Mouse (Mus musculus) neural tube, embryonic 12.5 days (tissue): ENCODE results near the gene Dvl2. TPM values are rescaled to one million over a fixed set of nuclear protein-coding genes. Genes with fewer than 3 reads are reported as not detected.
A peak's percentile ranks its signal among the peaks of the same experiment; 100 is the strongest.

Experiments used
- ATAC-seq: fragments of 200-750 bp; cut with Nextera tagmentation; 2 replicates; pipeline ENCODE4 v1.8.0; 2017; ENCODE audit warnings: low read depth, mild to moderate bottlenecking, moderate TSS enrichment, moderate library complexity; ENCODE audit not compliant: low FRiP score
- H3K27ac ChIP-seq: fragments of 300-500 bp; sonication (generic); 2 replicates; pipeline ENCODE4 v1.5.1; 2016
- H3K27me3 ChIP-seq: fragments of 300-500 bp; sonication (generic); replicated peaks from 2 replicates; pipeline ENCODE4 v1.6.1; 2016; ENCODE audit warnings: mild to moderate bottlenecking
- H3K36me3 ChIP-seq: fragments of 300-500 bp; sonication (generic); 2 replicates; pipeline ENCODE4 v1.6.1; 2016; ENCODE audit warnings: mild to moderate bottlenecking
- H3K4me1 ChIP-seq: fragments of 300-500 bp; sonication (generic); 2 replicates; pipeline ENCODE4 v1.6.1; 2016
- H3K4me2 ChIP-seq: fragments of 300-500 bp; sonication (generic); replicated peaks from 2 replicates; pipeline ENCODE4 v1.6.1; 2016; ENCODE audit warnings: mild to moderate bottlenecking
- H3K4me3 ChIP-seq: fragments of 300-500 bp; sonication (generic); 2 replicates; pipeline ENCODE4 v1.5.1; 2016
- H3K9ac ChIP-seq: fragments of 300-500 bp; sonication (generic); 2 replicates; pipeline ENCODE4 v1.6.1; 2016; ENCODE audit warnings: mild to moderate bottlenecking
- H3K9me3 ChIP-seq: fragments of 300-500 bp; sonication (generic); 2 replicates; pipeline ENCODE4 v1.6.1; 2016; ENCODE audit warnings: mild to moderate bottlenecking
- WGBS: fragments of 180-500 bp; shearing (Covaris S2); methylation state at CpG from one replicate; pipeline ENCODE4 v1.1.7; 2016; 5-methylcytosine and 5-hydroxymethylcytosine counted together
- polyA plus RNA-seq: library from polyadenylated mRNA; unstranded; fragments of >200 nt; fragmentation: Nextera tagmentation; extraction: Ambion mirVana; gene quantifications from 2 replicates; pipeline ENCODE4 v1.2.1, GENCODE M21; 2016

The Dvl2 gene
- polyA plus RNA-seq, 1 experiment from 2014 or later: 39.0 TPM

DNA sequence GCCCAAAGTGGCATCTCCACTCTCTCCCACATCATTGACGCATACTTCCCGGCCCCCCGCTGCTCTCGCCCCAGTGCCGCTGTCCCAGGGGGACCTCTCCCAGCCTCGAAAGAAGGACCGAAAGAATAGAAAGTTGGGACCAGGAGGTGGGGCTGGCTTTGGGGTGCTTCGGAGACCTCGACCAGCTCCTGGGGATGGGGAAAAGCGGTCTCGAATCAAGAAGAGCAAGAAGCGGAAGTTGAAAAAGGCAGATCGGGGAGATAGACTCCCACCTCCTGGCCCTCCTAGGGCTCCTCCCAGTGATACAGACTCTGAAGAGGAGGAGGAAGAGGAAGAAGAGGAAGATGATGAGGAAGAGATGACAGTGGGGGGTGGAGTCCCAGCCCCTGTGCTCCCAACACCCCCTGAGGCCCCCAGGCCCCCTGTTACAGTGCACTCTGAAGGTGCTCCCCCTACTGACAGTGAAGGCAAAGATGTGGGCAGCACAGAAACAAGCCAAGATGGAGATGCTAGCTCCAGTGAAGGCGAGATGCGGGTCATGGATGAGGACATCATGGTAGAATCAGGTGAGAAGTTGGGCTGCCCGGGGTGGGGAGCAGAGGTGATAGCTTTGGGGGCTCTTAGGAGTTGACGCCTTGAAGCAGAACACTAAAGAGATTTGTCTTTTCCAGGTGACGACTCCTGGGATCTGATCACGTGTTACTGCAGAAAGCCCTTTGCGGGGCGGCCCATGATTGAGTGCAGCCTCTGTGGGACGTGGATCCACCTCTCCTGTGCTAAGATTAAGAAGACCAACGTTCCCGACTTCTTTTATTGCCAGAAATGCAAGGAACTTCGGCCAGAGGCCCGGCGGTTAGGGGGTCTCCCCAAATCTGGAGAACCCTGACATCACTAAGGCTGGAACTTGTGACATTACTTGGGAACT is 1.6 kb upstream of the Dvl2 start:
- H3K9ac ChIP-seq: no peak overlapping the region
- H3K36me3 ChIP-seq: peaks cover 31% of the 10 kb centered on the region
- no peaks in the 10 kb centered on the region for H3K27me3 ChIP-seq
- H3K27ac ChIP-seq: no peak overlapping the region
- peaks cover 47% of the 10 kb centered on the region for H3K4me1 ChIP-seq
- no peaks in the 10 kb centered on the region for H3K9me3 ChIP-seq
- 94% methylated on average over 27 of the region's 27 CpGs for WGBS
- H3K4me2 ChIP-seq: no peak overlapping the region
- no peak for ATAC-seq
- no peak overlapping the region for H3K4me3 ChIP-seq

DNA sequence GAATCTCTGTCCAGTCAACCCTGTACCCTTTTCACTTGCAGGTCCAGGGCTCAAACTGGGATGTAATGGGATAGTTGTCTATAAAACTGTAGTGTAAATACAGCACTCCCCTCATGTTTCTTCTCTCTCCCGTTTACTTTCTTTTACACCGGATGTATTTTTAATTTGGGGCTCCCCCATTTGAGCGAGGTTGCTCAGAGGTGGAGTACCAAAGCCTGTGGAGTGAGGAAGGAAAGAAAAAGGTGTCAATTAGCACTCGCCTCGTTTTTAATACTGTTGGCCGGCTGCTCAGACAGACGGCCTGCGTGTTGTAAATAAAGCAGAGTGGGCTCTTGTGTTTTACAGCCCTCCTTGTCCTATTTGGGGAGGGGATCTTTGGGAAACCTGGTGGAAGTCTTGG is 729 bp upstream of the Dvl2 start:
- Histone ChIP-seq H3K4me3 (no peak overlapping the region), H3K4me2 (0 out of 2 replicates have a peak overlapping the region, but pooled peaks have one; percentile 90), H3K4me1 (peaks cover 39% of the 10 kb centered on the region), H3K27me3 (no peaks in the 10 kb centered on the region), H3K9me3 (no peaks in the 10 kb centered on the region), H3K36me3 (peaks cover 24% of the 10 kb centered on the region), H3K9ac (no peak overlapping the region), H3K27ac (no peak overlapping the region)
- ATAC-seq: no peak
- WGBS: 71% methylated on average over 8 of the region's 8 CpGs

DNA sequence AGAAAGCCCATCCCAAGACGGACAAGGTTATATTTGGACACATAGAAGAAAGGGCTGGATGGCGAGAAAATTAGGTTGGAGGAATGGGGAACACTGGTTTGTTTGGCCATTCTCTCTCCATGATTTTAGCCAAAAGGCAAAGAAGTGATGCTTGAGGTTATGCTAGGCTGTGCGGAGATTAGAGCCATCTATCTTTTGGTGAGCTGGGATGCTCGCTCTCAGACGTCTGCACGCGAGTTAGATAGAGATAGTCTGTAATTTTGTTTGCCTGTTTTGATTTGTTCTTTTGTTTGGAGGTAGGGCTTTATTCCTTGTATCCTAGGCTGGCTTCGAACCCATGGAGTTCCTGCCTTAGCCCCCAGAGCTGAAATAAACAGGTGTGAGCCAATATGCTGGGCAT is 764 bp downstream of the Dvl2 start:
- Histone ChIP-seq H3K27me3 (no peaks in the 10 kb centered on the region), H3K4me3 (peak overlapping the region; percentile 78), H3K4me1 (peaks cover 37% of the 10 kb centered on the region), H3K36me3 (peaks cover 38% of the 10 kb centered on the region), H3K9me3 (no peaks in the 10 kb centered on the region), H3K4me2 (peak overlapping the region; percentile 90), H3K27ac (no peak overlapping the region), H3K9ac (peak overlapping the region; percentile 85)
- ATAC-seq: no peak
- WGBS: 15% methylated on average over 8 of the region's 8 CpGs

DNA sequence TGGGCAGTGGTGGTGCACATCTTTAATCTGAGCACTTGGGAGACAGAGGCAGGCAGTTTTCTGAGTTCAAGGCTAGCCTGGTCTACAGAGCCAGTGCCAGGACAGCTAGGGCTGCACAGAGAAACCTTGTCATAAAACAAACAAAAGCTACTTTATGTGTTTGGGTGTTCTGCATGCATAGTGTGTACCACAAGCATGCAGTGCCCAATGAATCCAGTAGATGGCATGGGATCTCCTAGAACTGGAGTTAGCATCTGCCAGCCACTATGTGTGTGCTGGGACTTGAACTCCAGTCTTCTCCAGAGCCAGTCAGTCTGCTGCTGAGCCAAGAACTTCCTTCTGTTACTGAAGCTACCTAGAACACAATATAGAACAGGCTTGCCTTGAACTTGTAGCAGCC is 1.5 kb downstream of the Dvl2 start:
- Histone ChIP-seq H3K27ac (no peak overlapping the region), H3K4me1 (peaks cover 37% of the 10 kb centered on the region), H3K4me3 (peak overlapping the region; percentile 78; the same call in 1 of the 2 replicates), H3K36me3 (peaks cover 45% of the 10 kb centered on the region), H3K4me2 (peak overlapping the region; percentile 90), H3K9me3 (no peaks in the 10 kb centered on the region), H3K27me3 (no peaks in the 10 kb centered on the region), H3K9ac (no peak overlapping the region)
- no peak for ATAC-seq

DNA sequence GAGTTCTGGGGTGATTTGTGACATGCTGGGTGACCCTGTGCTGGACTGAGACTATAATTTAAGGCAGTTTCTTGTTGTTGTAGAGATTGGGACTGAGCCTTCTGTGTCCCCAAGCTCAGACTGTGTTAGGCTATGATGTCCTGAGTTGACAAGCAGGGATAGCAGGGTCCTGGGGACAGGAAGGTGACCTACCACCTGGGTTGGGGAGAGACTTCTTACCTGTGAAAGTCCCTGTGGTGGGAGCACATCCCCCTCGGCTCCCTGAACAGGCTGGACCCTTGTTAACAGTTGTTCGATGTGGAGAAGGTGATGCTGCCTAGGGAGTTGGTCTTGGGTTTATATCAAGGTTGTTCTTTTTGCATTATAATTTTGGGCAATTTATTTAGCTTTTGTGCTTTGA is 2.1 kb downstream of the Dvl2 start:
- no peak overlapping the region for H3K27ac ChIP-seq
- peak overlapping the region; percentile 90 for H3K4me2 ChIP-seq
- H3K27me3 ChIP-seq: no peaks in the 10 kb centered on the region
- peaks cover 34% of the 10 kb centered on the region for H3K4me1 ChIP-seq
- WGBS: 93% methylated on average over 2 of the region's 2 CpGs
- peaks cover 51% of the 10 kb centered on the region for H3K36me3 ChIP-seq
- no peak overlapping the region for H3K9ac ChIP-seq
- peak overlapping the region; percentile 78; the same call in 1 of the 2 replicates for H3K4me3 ChIP-seq
- ATAC-seq: no peak
- no peaks in the 10 kb centered on the region for H3K9me3 ChIP-seq

DNA sequence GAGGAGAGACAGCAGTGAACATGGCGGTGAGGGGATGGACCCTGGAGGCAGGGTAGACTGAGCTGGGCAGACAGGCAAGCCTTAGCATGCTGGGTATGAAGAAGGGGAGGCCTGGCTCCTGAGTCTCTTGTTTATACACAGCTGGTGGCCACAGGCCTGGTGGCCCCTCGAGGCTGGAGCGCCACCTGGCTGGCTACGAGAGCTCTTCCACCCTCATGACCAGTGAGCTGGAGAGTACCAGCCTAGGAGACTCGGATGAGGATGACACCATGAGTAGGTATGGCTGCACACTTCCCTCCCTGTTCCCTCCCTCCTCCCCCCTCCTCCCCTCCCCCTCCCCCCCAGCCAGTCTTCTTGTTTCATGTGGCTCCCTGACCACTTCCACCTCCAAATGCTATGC is 5.1 kb downstream of the Dvl2 start:
- H3K27ac ChIP-seq: no peak overlapping the region
- ATAC-seq: no peak
- peaks cover 27% of the 10 kb centered on the region for H3K4me1 ChIP-seq
- H3K27me3 ChIP-seq: no peaks in the 10 kb centered on the region
- H3K36me3 ChIP-seq: peaks cover 59% of the 10 kb centered on the region
- no peak overlapping the region for H3K4me2 ChIP-seq
- H3K9ac ChIP-seq: no peak overlapping the region
- H3K4me3 ChIP-seq: no peak overlapping the region
- no peaks in the 10 kb centered on the region for H3K9me3 ChIP-seq
- 49% methylated on average over 5 of the region's 5 CpGs for WGBS

DNA sequence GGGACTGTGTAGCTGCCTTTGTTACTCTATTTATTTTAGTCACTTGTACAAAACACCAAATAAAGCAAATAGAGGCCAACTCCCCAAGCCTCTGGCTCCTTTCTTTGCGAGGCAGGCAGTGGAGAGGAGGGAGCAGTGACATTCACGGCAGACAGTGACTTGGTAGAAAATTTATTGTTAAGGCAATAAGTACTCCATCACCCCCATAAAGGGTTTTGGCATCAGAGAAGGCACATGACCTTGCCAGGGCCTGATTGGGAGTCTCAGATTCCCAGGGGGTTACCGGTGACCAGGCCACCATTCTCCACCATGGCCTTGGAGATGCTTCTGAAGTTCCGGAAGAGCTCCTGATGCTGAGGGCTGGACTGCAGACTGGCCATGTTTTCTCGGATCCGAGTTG is 9.6 kb downstream of the Dvl2 start:
- 87% methylated on average over 6 of the region's 6 CpGs for WGBS
- Histone ChIP-seq H3K4me2 (no peak overlapping the region), H3K9ac (no peak overlapping the region), H3K4me1 (peaks cover 10% of the 10 kb centered on the region), H3K27me3 (no peaks in the 10 kb centered on the region), H3K9me3 (no peaks in the 10 kb centered on the region), H3K27ac (no peak overlapping the region), H3K36me3 (peaks cover 88% of the 10 kb centered on the region), H3K4me3 (no peak overlapping the region)
- no peak for ATAC-seq

DNA sequence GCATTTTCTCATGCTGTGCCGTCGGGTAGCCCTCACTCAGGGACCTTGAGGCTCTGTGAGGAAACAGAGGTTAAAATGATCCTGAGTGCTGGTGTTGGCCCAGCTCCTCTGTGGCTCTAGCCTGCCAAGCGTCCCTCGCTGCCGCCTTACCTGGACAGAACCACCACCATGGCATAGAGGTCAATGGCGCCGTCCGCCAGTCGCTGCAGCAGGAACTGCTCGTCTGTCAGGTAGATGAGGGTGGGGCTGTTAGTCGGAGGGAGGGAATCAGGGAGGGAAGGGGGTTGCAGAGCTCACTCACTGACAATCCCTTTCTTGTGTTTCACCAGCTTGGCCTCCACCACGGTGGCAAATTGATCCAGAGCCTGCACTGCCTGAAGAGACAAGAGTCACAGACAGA is 10.2 kb downstream of the Dvl2 start:
- H3K9ac ChIP-seq: no peak overlapping the region
- H3K4me2 ChIP-seq: no peak overlapping the region
- H3K27ac ChIP-seq: no peak overlapping the region
- H3K9me3 ChIP-seq: no peaks in the 10 kb centered on the region
- ATAC-seq: no peak
- WGBS: 89% methylated on average over 12 of the region's 12 CpGs
- H3K36me3 ChIP-seq: peaks cover 83% of the 10 kb centered on the region
- peaks cover 15% of the 10 kb centered on the region for H3K4me1 ChIP-seq
- no peak overlapping the region for H3K4me3 ChIP-seq
- H3K27me3 ChIP-seq: no peaks in the 10 kb centered on the region

DNA sequence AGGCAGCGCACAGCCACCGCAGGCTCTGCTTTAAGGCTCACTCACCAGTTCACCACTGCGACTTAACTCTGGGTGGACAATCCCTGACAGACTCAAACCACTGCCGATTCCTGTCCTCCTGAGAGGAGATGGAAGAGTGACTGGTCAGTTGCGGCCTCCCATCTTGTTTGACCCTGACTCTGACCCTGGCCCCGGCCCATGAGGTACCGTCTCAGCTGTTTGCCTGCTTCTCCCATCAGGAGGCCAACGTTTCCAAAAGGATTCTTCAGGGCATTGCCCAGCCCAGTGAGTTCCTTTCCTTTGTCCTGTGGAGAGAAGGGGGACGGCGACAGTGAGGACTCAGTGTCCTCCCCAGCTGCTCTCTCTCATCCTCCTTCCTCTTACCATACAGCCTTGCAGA is 10.6 kb downstream of the Dvl2 start:
- Histone ChIP-seq H3K9me3 (no peaks in the 10 kb centered on the region), H3K4me1 (peaks cover 16% of the 10 kb centered on the region), H3K4me2 (no peak overlapping the region), H3K9ac (no peak overlapping the region), H3K4me3 (no peak overlapping the region), H3K27me3 (no peaks in the 10 kb centered on the region), H3K36me3 (peaks cover 79% of the 10 kb centered on the region), H3K27ac (no peak overlapping the region)
- 80% methylated on average over 10 of the region's 10 CpGs for WGBS
- no peak for ATAC-seq

DNA sequence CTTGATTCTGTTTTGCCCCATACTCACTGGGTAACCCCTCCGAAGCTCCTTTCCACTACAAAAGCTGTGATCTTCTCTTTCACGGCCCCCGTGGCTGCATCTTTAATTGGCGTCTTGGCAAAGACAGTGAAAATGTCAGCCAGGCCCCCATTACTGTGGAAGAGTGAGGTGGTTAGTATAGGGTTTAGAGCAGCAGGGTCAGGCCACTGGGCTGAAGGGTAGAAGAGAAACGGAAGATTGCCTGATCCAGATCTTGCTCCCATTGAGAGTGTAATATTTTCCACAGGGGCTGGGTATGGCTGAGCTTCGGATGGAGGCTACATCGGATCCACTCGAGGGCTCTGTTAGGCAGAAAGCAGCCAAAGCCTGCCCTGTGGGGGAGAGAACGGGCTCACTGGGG is 12.5 kb downstream of the Dvl2 start:
- Histone ChIP-seq H3K36me3 (peaks cover 59% of the 10 kb centered on the region), H3K4me3 (no peak overlapping the region), H3K27me3 (no peaks in the 10 kb centered on the region), H3K4me2 (no peak overlapping the region), H3K27ac (no peak overlapping the region), H3K9ac (no peak overlapping the region), H3K9me3 (no peaks in the 10 kb centered on the region), H3K4me1 (peaks cover 24% of the 10 kb centered on the region)
- ATAC-seq: no peak
- WGBS: 88% methylated on average over 9 of the region's 9 CpGs

DNA sequence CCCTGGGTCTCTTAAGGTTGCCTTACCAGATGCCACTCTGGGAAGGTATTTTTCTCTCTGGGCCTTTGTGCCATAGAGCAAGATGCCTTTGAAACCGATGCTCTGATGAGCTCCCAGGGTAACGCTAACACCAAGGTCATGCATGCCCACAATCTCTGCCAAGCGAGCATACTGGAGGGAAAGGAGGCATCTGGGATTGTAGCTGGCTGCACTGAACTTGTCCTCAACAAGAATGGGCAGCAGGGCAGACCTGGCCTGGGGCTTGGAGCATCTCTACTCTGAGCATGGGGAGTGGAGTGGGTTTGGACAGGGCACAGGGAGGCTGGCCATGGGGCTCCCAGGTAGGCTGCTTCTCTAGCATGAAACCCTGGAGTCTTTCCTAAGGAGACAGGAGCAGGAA is 13.0 kb downstream of the Dvl2 start:
- whole genome bisulfite sequencing: 86% methylated on average over 3 of the region's 3 CpGs
- H3K9me3 ChIP-seq: no peaks in the 10 kb centered on the region
- peaks cover 54% of the 10 kb centered on the region for H3K36me3 ChIP-seq
- no peak for ATAC-seq
- no peak overlapping the region for H3K4me2 ChIP-seq
- H3K4me3 ChIP-seq: no peak overlapping the region
- H3K27ac ChIP-seq: no peak overlapping the region
- H3K27me3 ChIP-seq: no peaks in the 10 kb centered on the region
- H3K9ac ChIP-seq: no peak overlapping the region
- peaks cover 28% of the 10 kb centered on the region for H3K4me1 ChIP-seq

DNA sequence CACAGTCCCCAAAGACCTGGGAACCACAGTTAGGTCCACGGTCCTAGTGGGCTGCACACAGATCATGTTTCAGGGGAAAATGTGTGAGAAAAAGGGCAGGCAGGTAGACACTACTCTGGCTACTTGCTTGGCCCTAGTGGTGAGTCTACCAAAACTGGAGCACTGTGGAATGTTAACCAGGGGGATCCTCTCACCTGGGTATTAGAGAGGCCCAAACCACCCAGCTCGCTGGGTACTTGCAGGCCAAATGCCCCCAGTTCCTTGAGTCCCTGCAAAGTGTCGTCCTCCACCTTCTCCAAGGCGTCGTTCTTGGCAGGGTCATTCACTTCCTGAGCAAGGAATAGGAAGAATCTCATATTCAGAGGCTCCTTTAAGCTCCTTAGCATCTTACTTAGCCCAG is 13.7 kb downstream of the Dvl2 start:
- Histone ChIP-seq H3K4me1 (peaks cover 34% of the 10 kb centered on the region), H3K27me3 (no peaks in the 10 kb centered on the region), H3K36me3 (peaks cover 48% of the 10 kb centered on the region), H3K4me3 (no peak overlapping the region), H3K27ac (no peak overlapping the region), H3K9ac (0 out of 2 replicates have a peak overlapping the region, but pooled peaks have one; percentile 74), H3K9me3 (no peaks in the 10 kb centered on the region), H3K4me2 (peak overlapping the region; percentile 12; the same call in 1 of the 2 replicates)
- no peak for ATAC-seq
- WGBS: 56% methylated on average over 5 of the region's 5 CpGs
